Mouse (Mus musculus) brain, embryonic 14.5 days (tissue): ENCODE measurements at regions not wholly inside any gene's neighbourhood (a gene's known extent, or its start where the extent isn't known, plus 50 kb on each side); places are given as distances from the start of the nearest gene placed in this dataset.

Experiments
- CTCF ChIP-seq: fragments of 200-500 bp; IDR thresholded peaks from 2 replicates; pipeline ENCODE4 v1.5.1; 2012; ENCODE audit warnings: inconsistent platforms, mild to moderate bottlenecking, moderate library complexity, borderline replicate concordance; ENCODE audit not compliant: insufficient read depth, insufficient read length; ENCODE audit errors: extremely low read depth
- POLR2A ChIP-seq: fragments of 200-500 bp; IDR thresholded peaks from 2 replicates; pipeline ENCODE4 v1.6.1; 2012; ENCODE audit warnings: mild to moderate bottlenecking, inconsistent platforms, borderline replicate concordance; ENCODE audit not compliant: poor library complexity, insufficient read depth, insufficient read length, severe bottlenecking; ENCODE audit errors: extremely low read depth

GRCm38 (mm10) chr13:51899319-51900042 lies 53.0 kb downstream of the Gadd45g start:
- TF ChIP-seq CTCF, result no peak
- TF ChIP-seq POLR2A, result no peak
